Mouse (Mus musculus) lung, postnatal 0 days (tissue): ENCODE measurements around the gene Cfap43.

Experiments
- CTCF ChIP-seq: IDR thresholded peaks from 2 replicates; pipeline ENCODE4 v1.5.1; 2016; ENCODE audit warnings: antibody characterized with exemption, mild to moderate bottlenecking
- EP300 ChIP-seq: IDR thresholded peaks from 2 replicates; pipeline ENCODE4 v1.6.1; 2016; ENCODE audit warnings: antibody characterized with exemption, mild to moderate bottlenecking, control low read depth

- no peak for TF ChIP-seq EP300
- no peak for TF ChIP-seq CTCF
These were observed 88.0 kb downstream of the Cfap43 start for GRCm38 (mm10) chr19:47831111-47831510.
